Mouse (Mus musculus) left cerebral cortex, postnatal 10 days (tissue): ENCODE measurements around the gene 4930564D02Rik. TPM values are rescaled to one million over a fixed set of nuclear protein-coding genes. Genes with fewer than 3 reads are reported as not detected.

Experiments used
- DNase-seq, 2 experiments: peaks; one replicate each; pipeline ENCODE4 v3.0.0; 2021 to 2022; ENCODE audit warnings: low spot score in 2 of 2, mixed read lengths in 1 of 2; ENCODE audit errors: extremely low spot score in 1 of 2
- intact Hi-C: fragments of 180-260 bp; cut with DNase I; formaldehyde crosslinking; loops from one replicate; pipeline ENCODE4 v1.15.1; 2025
- total RNA-seq, 2 experiments: library from RNA; stranded (reverse); gene quantifications; 2 replicates each; pipeline ENCODE4 v1.2.3; 2021

The 4930564D02Rik gene
- total RNA-seq, result not detected

GRCm38 (mm10) chr3:105066544-105066943 is at the start of gene 4930564D02Rik:
Gene 4930564D02Rik (plus strand): TSS chr3:105066844.
- intact Hi-C loops, result no loop called here
- no peak for DNase-seq

- intact Hi-C loops, result loop anchor here (1.0 kb wide), 1 partner anchor 25 kb away; no protein-coding TSS in a partner anchor
Measured at GRCm38 (mm10) chr3:105017314-105017713, 49.3 kb upstream of the 4930564D02Rik start.

GRCm38 (mm10) chr3:105018085-105018782 is 48.4 kb upstream of the 4930564D02Rik start:
- intact Hi-C loops, result no loop called here
- DNase-seq, result peak in 1 of 2 experiments; percentile 59

More at GRCm38 (mm10) chr3:105017314-105017713, 49.3 kb upstream of the 4930564D02Rik start:
- DNase-seq, result no peak

- intact Hi-C loops, result no loop called here
- no peak for DNase-seq
Measured at GRCm38 (mm10) chr3:105018783-105019105, 47.9 kb upstream of the 4930564D02Rik start.

GRCm38 (mm10) chr3:105019826-105020692 is 46.6 kb upstream of the 4930564D02Rik start:
- intact Hi-C loops, result no loop called here
- no peak for DNase-seq

GRCm38 (mm10) chr3:105023371-105024005 is 43.2 kb upstream of the 4930564D02Rik start:
- intact Hi-C loops, result no loop called here
- DNase-seq, result no peak

- peak in 1 of 2 experiments; percentile 44 for DNase-seq
- intact Hi-C loops, result loop anchor here (5.0 kb wide), 1 partner anchor 34 kb away; no protein-coding TSS in a partner anchor
Measured at GRCm38 (mm10) chr3:105036281-105036847, 30.3 kb upstream of the 4930564D02Rik start.

- intact Hi-C loops, result loop anchor here (5.0 kb wide), 1 partner anchor 35 kb away; no protein-coding TSS in a partner anchor
- DNase-seq, result no peak
Measured at GRCm38 (mm10) chr3:105037240-105037770, 29.3 kb upstream of the 4930564D02Rik start.

- DNase-seq, result no peak
- intact Hi-C loops, result no loop called here
Measured at GRCm38 (mm10) chr3:105040002-105040401, 26.6 kb upstream of the 4930564D02Rik start.

- no peak for DNase-seq
- intact Hi-C loops, result no loop called here
Measured at GRCm38 (mm10) chr3:105040983-105041625, 25.5 kb upstream of the 4930564D02Rik start.

- intact Hi-C loops, result no loop called here
- DNase-seq, result no peak
Measured at GRCm38 (mm10) chr3:105043746-105044145, 22.9 kb upstream of the 4930564D02Rik start.

GRCm38 (mm10) chr3:105046870-105047269 is 19.8 kb upstream of the 4930564D02Rik start:
- DNase-seq, result no peak
- intact Hi-C loops, result no loop called here

- DNase-seq, result peak in 1 of 2 experiments; percentile 57
- intact Hi-C loops, result no loop called here
Measured at GRCm38 (mm10) chr3:105047616-105048015, 19.0 kb upstream of the 4930564D02Rik start.

GRCm38 (mm10) chr3:105049848-105050247 is 16.8 kb upstream of the 4930564D02Rik start:
- no peak for DNase-seq
- intact Hi-C loops, result loop anchor here (5.0 kb wide), 1 partner anchor 183 kb away; no protein-coding TSS in a partner anchor

GRCm38 (mm10) chr3:105051103-105051502 is 15.5 kb upstream of the 4930564D02Rik start:
- DNase-seq, result no peak
- intact Hi-C loops, result loop anchor here (5.0 kb wide), 1 partner anchor 184 kb away; no protein-coding TSS in a partner anchor

- intact Hi-C loops, result loop anchor here (5.0 kb wide), 1 partner anchor 185 kb away; no protein-coding TSS in a partner anchor
- no peak for DNase-seq
Measured at GRCm38 (mm10) chr3:105052171-105052936, 14.3 kb upstream of the 4930564D02Rik start.
